Mouse (Mus musculus) heart, embryonic 12.5 days (tissue): ENCODE results near the gene Hnrnpab. TPM values are rescaled to one million over a fixed set of nuclear protein-coding genes. Genes with fewer than 3 reads are reported as not detected.

Experiments used
- ATAC-seq: fragments of 200-750 bp; cut with Nextera tagmentation; 2 replicates; pipeline ENCODE4 v1.8.0; 2017; ENCODE audit warnings: moderate TSS enrichment, moderate library complexity; ENCODE audit not compliant: insufficient number of reproducible peaks, low FRiP score
- H3K27ac ChIP-seq: fragments of 300-500 bp; sonication (generic); 2 replicates; pipeline ENCODE4 v1.5.1; 2016; ENCODE audit warnings: mild to moderate bottlenecking, moderate library complexity; ENCODE audit not compliant: poor library complexity, severe bottlenecking
- H3K27me3 ChIP-seq: fragments of 300-500 bp; sonication (generic); replicated peaks from 2 replicates; pipeline ENCODE4 v1.6.1; 2016; ENCODE audit warnings: mild to moderate bottlenecking, moderate library complexity
- H3K36me3 ChIP-seq: fragments of 300-500 bp; sonication (generic); 2 replicates; pipeline ENCODE4 v1.6.1; 2016; ENCODE audit warnings: mild to moderate bottlenecking, moderate library complexity
- H3K4me1 ChIP-seq: fragments of 300-500 bp; sonication (generic); replicated peaks from 2 replicates; pipeline ENCODE4 v1.6.1; 2016; ENCODE audit warnings: mild to moderate bottlenecking
- H3K4me2 ChIP-seq: fragments of 300-500 bp; sonication (generic); 2 replicates; pipeline ENCODE4 v1.6.1; 2016; ENCODE audit warnings: mild to moderate bottlenecking, moderate library complexity
- H3K4me3 ChIP-seq: fragments of 300-500 bp; sonication (generic); 2 replicates; pipeline ENCODE4 v1.5.1; 2016; ENCODE audit warnings: mild to moderate bottlenecking
- H3K9ac ChIP-seq: fragments of 300-500 bp; sonication (generic); 2 replicates; pipeline ENCODE4 v1.6.1; 2016; ENCODE audit warnings: mild to moderate bottlenecking, moderate library complexity
- H3K9me3 ChIP-seq: fragments of 300-500 bp; sonication (generic); replicated peaks from 2 replicates; pipeline ENCODE4 v1.6.1; 2016; ENCODE audit warnings: mild to moderate bottlenecking, moderate library complexity
- WGBS: fragments of 180-500 bp; shearing (Covaris S2); methylation state at CpG from one replicate; pipeline ENCODE4 v1.1.7; 2016; 5-methylcytosine and 5-hydroxymethylcytosine counted together
- polyA plus RNA-seq: library from polyadenylated mRNA; unstranded; fragments of >200 nt; fragmentation: Nextera tagmentation; extraction: Ambion mirVana; gene quantifications from 2 replicates; pipeline ENCODE4 v1.2.1, GENCODE M21; 2016

Gene Hnrnpab
- polyA plus RNA-seq, 1 experiment from 2014 or later: 428 TPM

GRCm38 (mm10) chr11:51588833-51589232 is 17.8 kb downstream of the Hnrnpab start:
- Histone ChIP-seq H3K4me1 (peaks cover 13% of the 10 kb centered on the region), H3K36me3 (peaks cover 76% of the 10 kb centered on the region), H3K4me3 (no peak overlapping the region), H3K9me3 (0 out of 2 replicates have a peak, but pooled peaks cover 6% of the 10 kb centered on the region), H3K27me3 (no peaks in the 10 kb centered on the region), H3K27ac (no peak overlapping the region), H3K9ac (no peak overlapping the region), H3K4me2 (no peak overlapping the region)
- WGBS: 95% methylated on average over 3 of the region's 3 CpGs
- no peak for ATAC-seq

DNA sequence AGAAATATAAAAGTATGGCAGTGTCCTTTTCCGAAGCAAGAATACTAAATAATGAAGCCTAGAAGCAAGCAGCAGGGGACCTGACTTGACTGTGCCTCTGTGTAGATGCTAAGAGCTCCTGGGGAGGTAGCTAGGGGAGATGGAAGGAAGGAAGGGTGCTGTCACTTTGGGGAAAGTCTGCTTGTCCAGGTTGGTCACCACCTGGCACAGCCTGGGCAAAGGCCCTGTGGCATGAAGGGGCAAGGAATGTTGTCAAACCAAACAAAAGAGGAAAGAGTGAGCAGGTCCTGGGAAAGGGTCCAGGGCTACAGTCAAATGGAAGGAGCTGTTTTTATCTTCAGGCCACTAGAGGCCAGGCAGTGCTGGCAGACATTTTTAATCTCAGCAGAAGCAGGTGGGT is 19.6 kb downstream of the Hnrnpab start:
- Histone ChIP-seq H3K9ac (no peak overlapping the region), H3K9me3 (0 out of 2 replicates have a peak, but pooled peaks cover 6% of the 10 kb centered on the region), H3K36me3 (peaks cover 59% of the 10 kb centered on the region), H3K4me3 (no peak overlapping the region), H3K27me3 (no peaks in the 10 kb centered on the region), H3K4me2 (no peak overlapping the region), H3K4me1 (peaks cover 14% of the 10 kb centered on the region), H3K27ac (no peak overlapping the region)
- no peak for ATAC-seq
- WGBS: 91% methylated on average over 1 of the region's 1 CpGs

DNA sequence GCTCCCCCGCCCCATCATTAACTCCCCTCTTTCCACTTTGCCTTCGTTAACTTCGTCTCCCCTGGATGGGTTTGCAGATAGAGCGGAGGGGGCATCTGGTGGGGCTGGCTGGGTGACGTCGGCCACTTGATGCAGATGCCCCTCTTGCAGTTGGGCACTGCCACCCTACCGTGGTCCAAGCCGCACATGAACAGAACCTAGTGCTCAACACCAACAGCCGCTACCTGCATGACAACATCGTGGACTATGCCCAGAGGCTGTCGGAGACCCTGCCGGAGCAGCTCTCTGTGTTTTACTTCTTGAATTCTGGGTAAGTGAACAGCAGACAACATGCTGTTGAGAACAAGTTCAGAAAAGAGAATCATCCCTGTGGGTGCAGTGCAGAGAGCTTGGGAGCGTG is 20.2 kb downstream of the Hnrnpab start:
- ATAC-seq: no peak
- Histone ChIP-seq H3K4me3 (no peak overlapping the region), H3K36me3 (peaks cover 53% of the 10 kb centered on the region), H3K9ac (no peak overlapping the region), H3K27ac (no peak overlapping the region), H3K9me3 (0 out of 2 replicates have a peak, but pooled peaks cover 6% of the 10 kb centered on the region), H3K4me2 (no peak overlapping the region), H3K27me3 (no peaks in the 10 kb centered on the region), H3K4me1 (peaks cover 14% of the 10 kb centered on the region)
- WGBS: 93% methylated on average over 13 of the region's 13 CpGs

GRCm38 (mm10) chr11:51585608-51586252 is 20.9 kb downstream of the Hnrnpab start:
- WGBS: 61% methylated on average over 8 of the region's 8 CpGs
- Histone ChIP-seq H3K9ac (peak overlapping the region; percentile 92), H3K4me3 (peak overlapping the region; percentile 81), H3K4me2 (peak overlapping the region; percentile 89), H3K4me1 (peaks cover 14% of the 10 kb centered on the region), H3K36me3 (peaks cover 46% of the 10 kb centered on the region), H3K27ac (peak overlapping the region; percentile 96), H3K27me3 (no peaks in the 10 kb centered on the region), H3K9me3 (0 out of 2 replicates have a peak, but pooled peaks cover 6% of the 10 kb centered on the region)
- no peak for ATAC-seq

- Histone ChIP-seq H3K27me3 (no peaks in the 10 kb centered on the region), H3K9me3 (0 out of 2 replicates have a peak, but pooled peaks cover 6% of the 10 kb centered on the region), H3K27ac (peak within 1 kb of the TSS; percentile 96), H3K4me2 (peak within 1 kb of the TSS; percentile 89), H3K36me3 (peaks cover 36% of the 10 kb centered on the region), H3K4me1 (peaks cover 14% of the 10 kb centered on the region), H3K9ac (peak within 1 kb of the TSS; percentile 92), H3K4me3 (peak within 1 kb of the TSS; percentile 81)
- WGBS: under 1% methylated on average over 59 of the region's 59 CpGs
- ATAC-seq: peak; percentile 95
Measured at GRCm38 (mm10) chr11:51584431-51585248, 22.0 kb downstream of the Hnrnpab start, which contains the start of gene Phykpl. TSS of gene Phykpl (plus strand) at chr11:51584757.

DNA sequence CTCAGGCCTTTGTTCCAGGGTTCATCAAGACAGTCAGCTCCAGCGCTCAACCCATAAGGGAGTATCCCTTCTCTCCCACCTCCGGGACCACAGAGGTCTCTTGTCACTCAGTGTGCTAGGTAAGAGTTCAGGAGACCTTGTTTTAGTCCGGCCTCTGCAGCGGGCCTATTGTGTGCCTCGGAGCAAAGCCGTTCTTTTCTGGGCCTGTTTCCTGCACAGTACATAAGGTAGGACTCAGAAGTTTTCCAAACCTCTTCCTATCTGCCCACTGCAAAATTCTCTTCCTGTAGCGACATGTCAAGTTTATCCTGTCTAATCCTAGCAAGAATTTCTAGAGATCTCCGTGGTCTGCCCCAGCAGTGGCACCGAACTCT is 22.6 kb downstream of the Hnrnpab start:
- peak overlapping the region; percentile 89 for H3K4me2 ChIP-seq
- 0 out of 2 replicates have a peak, but pooled peaks cover 4% of the 10 kb centered on the region for H3K9me3 ChIP-seq
- peak overlapping the region; percentile 96 for H3K27ac ChIP-seq
- ATAC-seq: peak; percentile 6
- H3K27me3 ChIP-seq: no peaks in the 10 kb centered on the region
- H3K4me1 ChIP-seq: peaks cover 14% of the 10 kb centered on the region
- peak overlapping the region; percentile 83 for H3K9ac ChIP-seq
- peak overlapping the region; percentile 81 for H3K4me3 ChIP-seq
- 17% methylated on average over 9 of the region's 9 CpGs for WGBS
- peaks cover 30% of the 10 kb centered on the region for H3K36me3 ChIP-seq

DNA sequence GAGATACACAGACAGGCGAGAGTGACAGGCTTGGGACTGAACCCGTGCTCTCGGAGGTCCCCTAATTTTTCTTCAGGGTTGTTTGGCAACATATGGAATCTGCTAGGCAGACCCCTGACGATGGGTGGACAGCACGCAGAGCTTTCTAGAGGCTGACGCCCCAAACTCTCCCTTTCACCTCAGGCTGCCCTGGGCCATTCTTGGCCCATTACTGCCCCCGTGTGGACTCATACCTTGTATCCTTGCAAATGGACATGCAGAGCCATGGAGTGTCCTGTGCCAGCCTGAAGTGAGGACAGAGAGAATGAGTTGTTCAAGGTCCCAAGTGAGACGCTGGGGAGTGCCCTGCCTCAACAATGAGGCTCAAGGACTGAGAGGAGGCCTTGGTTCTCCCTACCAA is 23.9 kb downstream of the Hnrnpab start:
- no peak for ATAC-seq
- Histone ChIP-seq H3K36me3 (peaks cover 16% of the 10 kb centered on the region), H3K4me2 (no peak overlapping the region), H3K9ac (no peak overlapping the region), H3K27me3 (no peaks in the 10 kb centered on the region), H3K27ac (no peak overlapping the region), H3K4me1 (peaks cover 14% of the 10 kb centered on the region), H3K4me3 (no peak overlapping the region), H3K9me3 (no peaks in the 10 kb centered on the region)
- 24% methylated on average over 8 of the region's 8 CpGs for WGBS

DNA sequence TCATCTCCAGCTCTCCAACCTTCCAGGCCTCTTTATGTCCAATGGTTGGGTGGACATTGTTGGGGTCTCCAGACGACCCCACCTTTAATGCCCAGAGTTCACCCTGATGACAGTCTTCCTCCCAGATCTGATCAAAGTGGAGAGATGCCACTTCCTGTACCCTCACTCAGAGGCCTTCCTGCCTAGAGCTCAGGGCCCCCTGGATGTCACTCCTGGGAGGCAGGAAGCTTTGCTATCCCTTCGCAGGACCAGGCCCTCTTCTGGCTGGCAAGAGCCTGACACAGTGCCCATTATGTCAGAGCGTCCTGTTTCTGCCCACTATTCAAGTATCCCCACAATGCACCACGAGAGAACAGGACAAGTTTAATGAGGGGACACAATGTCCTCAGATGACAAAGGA is 27.6 kb downstream of the Hnrnpab start:
- Histone ChIP-seq H3K9ac (no peak overlapping the region), H3K27ac (no peak overlapping the region), H3K4me2 (no peak overlapping the region), H3K9me3 (no peaks in the 10 kb centered on the region), H3K27me3 (no peaks in the 10 kb centered on the region), H3K36me3 (no peaks in the 10 kb centered on the region), H3K4me3 (no peak overlapping the region), H3K4me1 (peaks cover 6% of the 10 kb centered on the region; the same call in 1 of the 2 replicates)
- no peak for ATAC-seq
- 64% methylated on average over 4 of the region's 4 CpGs for WGBS

DNA sequence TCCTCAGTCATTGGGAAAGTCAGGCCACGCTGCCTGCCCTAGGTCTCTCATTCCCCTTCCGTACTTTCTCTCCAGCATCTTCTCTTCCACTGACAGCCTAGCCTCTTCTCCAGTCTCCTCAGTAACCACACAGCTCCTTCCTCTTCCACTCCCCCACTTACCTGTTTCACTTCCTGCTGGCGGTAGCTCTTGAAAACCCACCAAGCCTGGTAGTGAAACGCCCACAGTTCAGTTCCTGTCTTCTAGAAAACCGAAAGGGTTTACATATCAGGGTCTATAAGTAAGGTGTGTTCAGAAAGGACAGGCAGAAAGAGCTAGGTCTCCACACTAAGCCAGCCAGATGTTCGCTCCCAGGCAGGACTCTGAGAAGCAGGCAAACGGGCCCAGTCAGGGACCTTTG is 29.1 kb downstream of the Hnrnpab start:
- WGBS: 80% methylated on average over 7 of the region's 7 CpGs
- H3K9ac ChIP-seq: no peak overlapping the region
- H3K4me2 ChIP-seq: no peak overlapping the region
- H3K27me3 ChIP-seq: no peaks in the 10 kb centered on the region
- 0 out of 2 replicates have a peak, but pooled peaks cover 3% of the 10 kb centered on the region for H3K4me1 ChIP-seq
- no peaks in the 10 kb centered on the region for H3K36me3 ChIP-seq
- no peak for ATAC-seq
- H3K27ac ChIP-seq: no peak overlapping the region
- no peak overlapping the region for H3K4me3 ChIP-seq
- no peaks in the 10 kb centered on the region for H3K9me3 ChIP-seq

DNA sequence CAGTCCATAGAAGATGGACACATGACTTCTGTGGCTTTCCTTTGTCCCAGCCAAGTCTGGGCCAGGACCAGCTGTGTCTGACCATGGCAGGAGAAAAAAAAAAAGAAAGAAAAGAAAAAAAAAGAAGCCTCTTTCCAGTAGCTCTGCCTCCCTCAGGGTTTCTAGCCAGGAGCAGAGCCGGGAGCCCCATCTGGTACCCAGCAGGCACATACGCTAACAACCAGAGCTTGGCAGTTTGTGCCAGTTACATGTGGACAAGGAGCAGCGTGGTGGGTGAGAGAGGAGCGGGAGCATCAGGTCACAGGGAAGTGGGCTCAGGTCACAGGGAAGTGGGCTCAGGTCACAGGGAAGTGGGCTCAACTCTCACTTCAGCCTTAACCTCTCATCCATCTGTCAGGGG is 30.2 kb downstream of the Hnrnpab start:
- H3K9ac ChIP-seq: no peak overlapping the region
- no peaks in the 10 kb centered on the region for H3K9me3 ChIP-seq
- ATAC-seq: no peak
- no peaks in the 10 kb centered on the region for H3K27me3 ChIP-seq
- no peaks in the 10 kb centered on the region for H3K36me3 ChIP-seq
- H3K4me1 ChIP-seq: 0 out of 2 replicates have a peak, but pooled peaks cover 3% of the 10 kb centered on the region
- 79% methylated on average over 4 of the region's 4 CpGs for WGBS
- no peak overlapping the region for H3K4me3 ChIP-seq
- H3K27ac ChIP-seq: no peak overlapping the region
- no peak overlapping the region for H3K4me2 ChIP-seq

DNA sequence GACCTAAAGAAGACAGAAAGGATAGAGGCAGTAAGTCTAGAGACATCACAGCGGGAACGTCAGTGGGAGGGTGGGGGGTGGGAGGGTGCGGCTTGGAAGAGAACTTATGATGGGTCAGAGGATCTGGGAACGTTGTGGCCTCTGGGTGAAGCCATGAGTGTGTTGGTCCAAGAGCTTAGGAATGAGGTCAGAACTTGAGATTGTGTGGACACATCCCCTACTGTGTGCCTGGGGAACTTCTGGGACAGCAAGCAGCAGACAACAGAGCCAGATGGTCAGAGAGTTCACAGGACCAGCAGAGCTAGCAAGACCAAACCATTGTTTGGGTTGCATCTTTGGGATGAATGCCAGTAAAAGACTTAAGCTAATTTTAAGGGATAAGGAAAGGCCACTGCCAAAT is 37.8 kb downstream of the Hnrnpab start:
- Histone ChIP-seq H3K4me1 (no peaks in the 10 kb centered on the region), H3K9ac (no peak overlapping the region), H3K4me3 (no peak overlapping the region), H3K27ac (no peak overlapping the region), H3K4me2 (no peak overlapping the region), H3K9me3 (0 out of 2 replicates have a peak, but pooled peaks cover 4% of the 10 kb centered on the region), H3K27me3 (no peaks in the 10 kb centered on the region), H3K36me3 (no peaks in the 10 kb centered on the region)
- ATAC-seq: no peak
- WGBS: 84% methylated on average over 4 of the region's 4 CpGs
